In the genomic region with DNA sequence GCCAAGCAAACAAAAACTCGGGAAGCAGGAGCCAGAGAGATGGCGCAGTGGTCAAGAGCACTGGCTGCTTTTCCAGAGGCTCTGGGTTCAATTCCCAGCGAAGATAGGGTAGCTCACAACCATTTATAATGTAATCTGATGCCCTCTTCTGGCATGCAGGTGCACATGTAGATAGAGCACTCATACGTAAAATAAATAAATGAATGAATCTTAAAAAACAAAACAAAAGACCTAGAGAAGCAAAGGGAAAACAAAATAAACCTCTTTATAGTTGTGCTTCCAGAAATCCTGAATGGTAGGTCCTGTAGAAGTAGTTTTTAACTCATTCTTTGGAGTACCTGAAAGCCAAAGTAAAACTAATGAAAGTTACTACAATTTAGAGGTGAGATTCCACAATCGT, we compare ENCODE assay signal across 18 mouse cellular contexts. TPM values are rescaled to one million over a fixed set of nuclear protein-coding genes. Genes with fewer than 3 reads are reported as not detected.
DNase-seq lines count a peak whose midpoint lies in the region; TF ChIP-seq lines count a peak whose summit lies in the region.
"Had no signal": no experiment of that assay in that cellular context is flagged by ENCODE, and none has a peak within 500 bp of the region (broad histone marks: within the 10 kb centered on the region; RNA-seq: fewer than 3 reads in every experiment).

No protein-coding gene starts in this region.

- H3K9ac ChIP-seq in heart, adult 2 months (ENCODE audit: low read depth, low read length): no peak overlapping the region
- H3K9ac ChIP-seq in CH12.LX (ENCODE audit: insufficient read depth, low read depth): peak overlapping the region; percentile 49; the same call in 1 of the 2 replicates
- H3K9ac ChIP-seq: neural tube, embryonic 12.5 days had no signal

- no peak overlapping the region for H3K4me3 ChIP-seq in heart, adult 2 months
- no peak overlapping the region for H3K4me3 ChIP-seq in heart, embryonic 10.5 days
- H3K4me3 ChIP-seq in left cerebral cortex, adult 2 months: no peak overlapping the region
- H3K4me3 ChIP-seq in CH12.LX (replicated peaks in 1 of 3; ENCODE audit: low read depth in 2 of 3, low read length in 2 of 3, poor library complexity in 1 of 3): no peak overlapping the region
- 0 out of 2 replicates have a peak overlapping the region, but pooled peaks have one; percentile 92 for H3K4me3 ChIP-seq in limb, embryonic 10.5 days

- intact Hi-C loops in heart, adult 2 months (cut with DNase I): loop anchor here (2.0 kb wide), 2 partner anchors 25 to 305 kb away; partner anchors contain the start of genes Ubap2l and Ube2q1
- intact Hi-C loops in left cerebral cortex, adult 2 months (cut with DNase I): loop anchor here (2.0 kb wide), 1 partner anchor 117 kb away; no protein-coding TSS in a partner anchor
- intact Hi-C loops in left cerebral cortex, postnatal 36 days (cut with DNase I): loop anchor here (2.0 to 5.0 kb wide), 2 partner anchors 25 to 116 kb away; partner anchors contain the start of genes Atp8b2 and Ubap2l

- in situ Hi-C loops in CH12.LX (cut with MboI; ENCODE audit: low pct_ligation_motif_present, low pct_unique_long_range_greater_than_20kb, low sequenced_read_pairs): loop anchor here (10.0 kb wide), 2 partner anchors 113 to 283 kb away; partner anchors contain the start of gene Atp8b2

- H3K79me2 ChIP-seq in heart, adult 2 months (replicated peaks; ENCODE audit: control insufficient read depth, insufficient read depth, low read length): peaks cover 4% of the 10 kb centered on the region; the same call in 1 of the 2 replicates
- H3K79me2 ChIP-seq in CH12.LX (replicated peaks; ENCODE audit: control insufficient read depth, extremely low read depth, insufficient read depth, poor library complexity, severe bottlenecking): peaks cover 29% of the 10 kb centered on the region

- H3K27ac ChIP-seq in heart, adult 2 months: no peak overlapping the region
- no peak overlapping the region for H3K27ac ChIP-seq in heart, embryonic 10.5 days
- no peak overlapping the region for H3K27ac ChIP-seq in left cerebral cortex, adult 2 months
- no peak overlapping the region for H3K27ac ChIP-seq in CH12.LX (ENCODE audit: insufficient read depth, low read depth)
- H3K27ac ChIP-seq in limb, embryonic 10.5 days: no peak overlapping the region

- no peaks in the 10 kb centered on the region for H3K9me3 ChIP-seq in heart, embryonic 10.5 days
- H3K9me3 ChIP-seq in CH12.LX (replicated peaks; ENCODE audit: low read length): no peaks in the 10 kb centered on the region
- H3K9me3 ChIP-seq in limb, embryonic 10.5 days (replicated peaks): no peaks in the 10 kb centered on the region
- H3K9me3 ChIP-seq: forebrain, embryonic 13.5 days; limb, embryonic 13.5 days; midbrain, embryonic 12.5 days; neural tube, embryonic 12.5 days had no signal

- peaks cover 2% of the 10 kb centered on the region; the same call in 1 of the 2 replicates for H3K36me3 ChIP-seq in heart, adult 2 months (ENCODE audit: control insufficient read depth, insufficient read depth, low read length)
- no peaks in the 10 kb centered on the region for H3K36me3 ChIP-seq in heart, embryonic 10.5 days
- peaks cover 0 to 7% of the 10 kb centered on the region in 2 experiments for H3K36me3 ChIP-seq in CH12.LX (replicated peaks in 1 of 2; ENCODE audit: control insufficient read depth in 1 of 2, insufficient read depth in 1 of 2, low read length in 1 of 2)
- peaks cover 18% of the 10 kb centered on the region for H3K36me3 ChIP-seq in limb, embryonic 10.5 days
- H3K36me3 ChIP-seq: limb, embryonic 13.5 days; midbrain, embryonic 12.5 days; neural tube, embryonic 12.5 days had no signal

- WGBS in heart, adult 2 months: 47% methylated on average over 5 of the region's 5 CpGs
- 52% methylated on average over 5 of the region's 5 CpGs for WGBS in heart, embryonic 10.5 days
- WGBS in limb, embryonic 10.5 days: 62% methylated on average over 5 of the region's 5 CpGs

- peak overlapping the region; percentile 97; the same call in 1 of the 2 replicates for H3K4me2 ChIP-seq in CH12.LX (ENCODE audit: insufficient read depth, low read depth, poor library complexity, severe bottlenecking)

- no peak for TF ChIP-seq EP300 in heart, adult 2 months (IDR thresholded peaks at IDR 0.05; ENCODE audit: insufficient read depth, low read depth, low read length)
- no peak for TF ChIP-seq EP300 in CH12.LX (IDR thresholded peaks at IDR 0.05; ENCODE audit: low read length)

- TF ChIP-seq RAD21 in CH12.LX (IDR thresholded peaks at IDR 0.05; ENCODE audit: low read depth, low read length): no peak

- 0 out of 2 replicates have a peak, but pooled peaks have one; percentile 14 for TF ChIP-seq CTCF in heart, adult 2 months (IDR thresholded peaks at IDR 0.05)
- peak; percentile 6 for TF ChIP-seq CTCF in left cerebral cortex, adult 2 months (IDR thresholded peaks at IDR 0.05)
- peak in 1 of 2 experiments; percentile 27; a peak in 1 of 4 replicates for TF ChIP-seq CTCF in CH12.LX (conservative IDR thresholded peaks at IDR 0.05 in 1 of 2, IDR thresholded peaks at IDR 0.05 in 1 of 2; ENCODE audit: low read depth in 2 of 2, low read length in 2 of 2)

- peaks cover 13% of the 10 kb centered on the region for H3K4me1 ChIP-seq in heart, adult 2 months (ENCODE audit: control insufficient read depth, insufficient read depth, low read length)
- peaks cover 37% of the 10 kb centered on the region for H3K4me1 ChIP-seq in heart, embryonic 10.5 days
- peaks cover 0 to 23% of the 10 kb centered on the region in 2 experiments; a peak in 3 of 4 replicates for H3K4me1 ChIP-seq in CH12.LX (ENCODE audit: control insufficient read depth in 1 of 2, insufficient read depth in 2 of 2)
- H3K4me1 ChIP-seq in limb, embryonic 10.5 days: peaks cover 43% of the 10 kb centered on the region

- dilution Hi-C loops in CH12.LX (cut with MboI; ENCODE audit: extremely low pct_ligation_motif_present, extremely low pct_unique_long_range_greater_than_20kb, low sequenced_read_pairs): no loop called here

- TF ChIP-seq POLR2A in heart, adult 2 months (IDR thresholded peaks at IDR 0.05; ENCODE audit: insufficient read depth, low read depth, low read length): no peak
- no peak for TF ChIP-seq POLR2A in CH12.LX (IDR thresholded peaks at IDR 0.05; ENCODE audit: low read depth, low read length)

- no peak for DNase-seq in heart, adult 2 months
- DNase-seq in heart, embryonic 10.5 days (ENCODE audit: low spot score): no peak
- DNase-seq in left cerebral cortex, adult 2 months (ENCODE audit: extremely low spot score in 1 of 2, low spot score in 2 of 2): no peak
- DNase-seq in left cerebral cortex, postnatal 36 days (ENCODE audit: low spot score in 2 of 2): no peak
- DNase-seq in CH12.LX (ENCODE audit: extremely low read depth): no peak
- no peak for DNase-seq in limb, embryonic 10.5 days (ENCODE audit: low spot score)
- DNase-seq in B cell, adult 2 months: no peak
- no peak for DNase-seq in kidney, postnatal 14 days
- DNase-seq: adrenal gland, postnatal 10 days; cerebellum, adult 18-20 months; cerebellum, postnatal 14 days; heart, adult 11 months; lung, adult 18-20 months; lung, postnatal 14 days had no signal

- H3K27me3 ChIP-seq in heart, adult 2 months (ENCODE audit: control insufficient read depth, insufficient read depth, low read length): no peaks in the 10 kb centered on the region
- no peaks in the 10 kb centered on the region for H3K27me3 ChIP-seq in heart, embryonic 10.5 days (ENCODE audit: insufficient read depth, poor library complexity, severe bottlenecking)
- no peaks in the 10 kb centered on the region for H3K27me3 ChIP-seq in CH12.LX (replicated peaks)
- no peaks in the 10 kb centered on the region for H3K27me3 ChIP-seq in limb, embryonic 10.5 days (ENCODE audit: low read depth, poor library complexity, severe bottlenecking)
- H3K27me3 ChIP-seq: forebrain, embryonic 13.5 days; limb, embryonic 13.5 days; midbrain, embryonic 12.5 days; neural tube, embryonic 12.5 days had no signal

RNA-seq across cellular contexts. Expression of gene Tpm3, which starts 5.8 kb away (rescaled TPM):
- total RNA-seq in heart, adult 2 months (2021): 10 to 100 TPM; 42.2 to 44.5 TPM
- polyA plus RNA-seq in heart, adult 2 months (2012; rRNA removed): 48.9 and 60.5 TPM in 2 replicates
- 391 and 489 TPM in 2 replicates for polyA plus RNA-seq in heart, embryonic 10.5 days (2016; fragmentation: Nextera tagmentation; extraction: Ambion mirVana)
- total RNA-seq in left cerebral cortex, adult 2 months (2021): 100 to 1,000 TPM; 182 to 193 TPM
- total RNA-seq in left cerebral cortex, postnatal 36 days (2021): 100 to 1,000 TPM; 178 to 184 TPM
- total RNA-seq in CH12.LX (2012; rRNA removed): 309 and 364 TPM in 2 replicates
- 448 and 501 TPM in 2 replicates for total RNA-seq in CH12.LX (2014; rRNA removed)
- polyA plus RNA-seq in CH12.LX (2012; ENCODE audit: insufficient read length, low read depth): 810 and 952 TPM in 2 replicates
- 634 and 641 TPM in 2 replicates for polyA plus RNA-seq in limb, embryonic 10.5 days (2016; fragmentation: Nextera tagmentation; extraction: Ambion mirVana)

RNA-seq across cellular contexts. Expression of gene Nup210l, which starts 25.7 kb away (rescaled TPM):
- under 1 TPM; 0.11 to 0.13 TPM for total RNA-seq in heart, adult 2 months (2021)
- 0.14 and 0.29 TPM in 2 replicates for polyA plus RNA-seq in heart, adult 2 months (2012; rRNA removed)
- polyA plus RNA-seq in heart, embryonic 10.5 days (2016; fragmentation: Nextera tagmentation; extraction: Ambion mirVana): 0.46 and 0.48 TPM in 2 replicates
- under 1 TPM; 0.36 to 0.42 TPM for total RNA-seq in left cerebral cortex, adult 2 months (2021)
- total RNA-seq in left cerebral cortex, postnatal 36 days (2021): under 1 TPM; 0.32 to 0.43 TPM
- 0.42 and 0.67 TPM in 2 replicates for total RNA-seq in CH12.LX (2012; rRNA removed)
- total RNA-seq in CH12.LX (2014; rRNA removed): 0.43 and 0.63 TPM in 2 replicates
- polyA plus RNA-seq in CH12.LX (2012; ENCODE audit: insufficient read length, low read depth): 0.47 and 0.61 TPM in 2 replicates
- polyA plus RNA-seq in limb, embryonic 10.5 days (2016; fragmentation: Nextera tagmentation; extraction: Ambion mirVana): 0.63 and 0.65 TPM in 2 replicates

RNA-seq across cellular contexts. Expression of gene Ubap2l, which starts 25.8 kb away (rescaled TPM):
- 100 to 1,000 TPM; 104 to 116 TPM for total RNA-seq in heart, adult 2 months (2021)
- 104 and 137 TPM in 2 replicates for polyA plus RNA-seq in heart, adult 2 months (2012; rRNA removed)
- polyA plus RNA-seq in heart, embryonic 10.5 days (2016; fragmentation: Nextera tagmentation; extraction: Ambion mirVana): 174 and 197 TPM in 2 replicates
- total RNA-seq in left cerebral cortex, adult 2 months (2021): 100 to 1,000 TPM; 180 to 197 TPM
- 100 to 1,000 TPM; 165 to 202 TPM for total RNA-seq in left cerebral cortex, postnatal 36 days (2021)
- total RNA-seq in CH12.LX (2012; rRNA removed) (72.6 and 83.7 TPM in 2 replicates), CH12.LX (2014; rRNA removed) (48.5 and 49.0 TPM in 2 replicates)
- polyA plus RNA-seq in CH12.LX (2012; ENCODE audit: insufficient read length, low read depth): 189 and 201 TPM in 2 replicates
- polyA plus RNA-seq in limb, embryonic 10.5 days (2016; fragmentation: Nextera tagmentation; extraction: Ambion mirVana): 234 and 244 TPM in 2 replicates

RNA-seq across cellular contexts. Expression of gene 4933434E20Rik, which starts 26.8 kb away (rescaled TPM):
- total RNA-seq in heart, adult 2 months (2021): 10 to 100 TPM; 81.6 to 96.1 TPM
- polyA plus RNA-seq in heart, adult 2 months (2012; rRNA removed): 52.8 and 85.1 TPM in 2 replicates
- 172 and 185 TPM in 2 replicates for polyA plus RNA-seq in heart, embryonic 10.5 days (2016; fragmentation: Nextera tagmentation; extraction: Ambion mirVana)
- 10 to 100 TPM; 95.2 to 98.7 TPM for total RNA-seq in left cerebral cortex, adult 2 months (2021)
- total RNA-seq in left cerebral cortex, postnatal 36 days (2021): 10 to 100 TPM; 91.4 to 93.6 TPM
- total RNA-seq in CH12.LX (2012; rRNA removed) (89.5 and 92.2 TPM in 2 replicates), CH12.LX (2014; rRNA removed) (126 and 133 TPM in 2 replicates)
- polyA plus RNA-seq in CH12.LX (2012; ENCODE audit: insufficient read length, low read depth): 101 and 102 TPM in 2 replicates
- polyA plus RNA-seq in limb, embryonic 10.5 days (2016; fragmentation: Nextera tagmentation; extraction: Ambion mirVana): 171 and 183 TPM in 2 replicates
